Mouse (Mus musculus) myocyte (in vitro differentiated cells): ENCODE measurements at regions not wholly inside any gene's neighbourhood (a gene's known extent, or its start where the extent isn't known, plus 50 kb on each side); places are given as distances from the start of the nearest gene placed in this dataset.

Source experiments
- H3K27me3 ChIP-seq: one replicate; pipeline ENCODE4 v1.6.1; 2011; ENCODE audit not compliant: control insufficient read depth, insufficient read depth, insufficient read length
- H3K36me3 ChIP-seq: one replicate; pipeline ENCODE4 v1.6.1; 2011; ENCODE audit not compliant: control insufficient read depth, insufficient read depth
- H3K4me2 ChIP-seq: one replicate; pipeline ENCODE4 v1.6.1; 2011; ENCODE audit warnings: low read depth, control low read depth
- H3K4me3 ChIP-seq: one replicate; pipeline ENCODE4 v1.5.1; 2011; ENCODE audit warnings: mild to moderate bottlenecking, control low read depth, moderate library complexity
- H3K79me2 ChIP-seq: one replicate; pipeline ENCODE4 v1.6.1; 2011; ENCODE audit not compliant: control insufficient read depth, insufficient read depth
- H3ac ChIP-seq: one replicate; pipeline ENCODE4 v1.6.1; 2011; ENCODE audit not compliant: control insufficient read depth, insufficient read length
- CEBPB ChIP-seq: IDR thresholded peaks from 2 replicates; pipeline ENCODE4 v1.6.1; 2011; ENCODE audit warnings: mild to moderate bottlenecking, moderate library complexity; ENCODE audit not compliant: poor library complexity, insufficient read depth, severe bottlenecking
- E2F4 ChIP-seq: IDR thresholded peaks from one replicate; pipeline ENCODE4 v1.6.1; 2011; ENCODE audit warnings: mild to moderate bottlenecking, control low read depth, moderate library complexity; ENCODE audit not compliant: insufficient read depth
- MAX ChIP-seq: IDR thresholded peaks from one replicate; pipeline ENCODE4 v1.6.1; 2011; ENCODE audit warnings: low read depth, mild to moderate bottlenecking, control low read depth
- MYOD1 ChIP-seq, 3 experiments: IDR thresholded peaks; one replicate each; pipeline ENCODE4 v1.6.1; 2011; ENCODE audit warnings: control low read depth in 2 of 3, low read depth in 2 of 3, mild to moderate bottlenecking in 2 of 3, moderate library complexity in 1 of 3; ENCODE audit not compliant: insufficient read length in 2 of 3, control insufficient read depth in 1 of 3
- MYOG ChIP-seq, 3 experiments: IDR thresholded peaks; one replicate each; pipeline ENCODE4 v1.6.1; 2011; ENCODE audit warnings: control low read depth in 2 of 3, low read depth in 2 of 3, mild to moderate bottlenecking in 2 of 3; ENCODE audit not compliant: insufficient read length in 2 of 3, control insufficient read depth in 1 of 3, insufficient read depth in 1 of 3
- POLR2A ChIP-seq: IDR thresholded peaks from one replicate; pipeline ENCODE4 v1.6.1; 2011; ENCODE audit warnings: low read depth, mild to moderate bottlenecking, control low read depth, moderate library complexity; ENCODE audit not compliant: insufficient read length
- POLR2AphosphoS2 ChIP-seq: IDR thresholded peaks from one replicate; pipeline ENCODE4 v1.6.1; 2011; ENCODE audit warnings: low read depth, control low read depth; ENCODE audit not compliant: insufficient read length
- REST ChIP-seq: IDR thresholded peaks from one replicate; pipeline ENCODE4 v1.6.1; 2011; ENCODE audit warnings: mild to moderate bottlenecking, control low read depth, moderate library complexity; ENCODE audit not compliant: insufficient read depth, insufficient read length
- SRF ChIP-seq: IDR thresholded peaks from one replicate; pipeline ENCODE4 v1.6.1; 2011; ENCODE audit warnings: low read depth; ENCODE audit not compliant: control insufficient read depth, insufficient read length
- TCF12 ChIP-seq: IDR thresholded peaks from one replicate; pipeline ENCODE4 v1.6.1; 2011; ENCODE audit warnings: mild to moderate bottlenecking, control low read depth; ENCODE audit not compliant: poor library complexity, insufficient read depth, severe bottlenecking
- TCF3 ChIP-seq: IDR thresholded peaks from one replicate; pipeline ENCODE4 v1.6.1; 2011; ENCODE audit warnings: low read depth, control low read depth; ENCODE audit not compliant: insufficient read length
- USF1 ChIP-seq: IDR thresholded peaks from one replicate; pipeline ENCODE4 v1.6.1; 2011; ENCODE audit warnings: low read depth, mild to moderate bottlenecking, control low read depth, moderate library complexity

GRCm38 (mm10) chr2:75458898-75459297 lies 200.2 kb upstream of the Hnrnpa3 start:
- Histone ChIP-seq H3K4me3 (no peak overlapping the region), H3K79me2 (no peaks in the 10 kb centered on the region), H3K27me3 (peaks cover 29% of the 10 kb centered on the region), H3ac (no peak overlapping the region), H3K36me3 (no peaks in the 10 kb centered on the region), H3K4me2 (no peak overlapping the region)
- TF ChIP-seq MYOD1 (IDR thresholded peaks at IDR 0.05; ENCODE audit: control insufficient read depth in 1 of 3, insufficient read length in 2 of 3, low read depth in 2 of 3) (no peak), MAX (no peak), CEBPB (no peak), POLR2AphosphoS2 (no peak), MYOG (IDR thresholded peaks at IDR 0.05; ENCODE audit: control insufficient read depth in 1 of 3, insufficient read depth in 1 of 3, insufficient read length in 2 of 3, low read depth in 2 of 3) (no peak), TCF3 (no peak), TCF12 (no peak), USF1 (no peak), POLR2A (no peak), SRF (no peak), E2F4 (no peak), REST (no peak)

GRCm38 (mm10) chr2:75460419-75460818 lies 198.6 kb upstream of the Hnrnpa3 start:
- TF ChIP-seq TCF12 (no peak), MAX (no peak), REST (no peak), POLR2A (no peak), TCF3 (no peak), E2F4 (no peak)

DNA sequence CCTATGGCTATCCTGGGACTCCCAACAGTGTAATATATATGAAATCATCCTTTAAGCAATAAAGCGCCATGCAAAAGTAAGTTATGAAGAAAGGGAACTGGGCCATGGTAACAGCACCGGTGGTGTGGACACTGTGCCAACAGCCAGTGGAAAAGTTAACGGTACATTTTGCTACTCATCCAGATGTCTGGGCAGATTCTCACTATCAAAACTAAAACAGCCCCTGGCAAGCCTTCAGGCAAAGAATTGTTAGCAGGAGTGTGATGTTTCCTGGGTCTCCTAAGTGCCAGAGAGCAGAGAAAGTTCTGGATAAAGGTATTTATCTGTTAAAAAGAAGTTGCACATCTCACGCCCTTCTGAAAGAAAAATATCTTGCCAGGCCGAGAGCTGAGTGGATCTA lies 198.0 kb upstream of the Hnrnpa3 start:
- Histone ChIP-seq H3K36me3 (no peaks in the 10 kb centered on the region), H3ac (no peak overlapping the region), H3K4me2 (no peak overlapping the region), H3K79me2 (no peaks in the 10 kb centered on the region), H3K4me3 (no peak overlapping the region), H3K27me3 (peaks cover 29% of the 10 kb centered on the region)
- TF ChIP-seq SRF (no peak), MAX (no peak), TCF3 (no peak), MYOG (IDR thresholded peaks at IDR 0.05; ENCODE audit: control insufficient read depth in 1 of 3, insufficient read depth in 1 of 3, insufficient read length in 2 of 3, low read depth in 2 of 3) (no peak), MYOD1 (IDR thresholded peaks at IDR 0.05; ENCODE audit: control insufficient read depth in 1 of 3, insufficient read length in 2 of 3, low read depth in 2 of 3) (no peak), TCF12 (no peak), POLR2AphosphoS2 (no peak), E2F4 (no peak)

More at GRCm38 (mm10) chr2:75460419-75460818, 198.6 kb upstream of the Hnrnpa3 start:
- H3ac ChIP-seq: no peak overlapping the region
- H3K4me2 ChIP-seq: no peak overlapping the region
- no peak overlapping the region for H3K4me3 ChIP-seq
- H3K36me3 ChIP-seq: no peaks in the 10 kb centered on the region
- peaks cover 29% of the 10 kb centered on the region for H3K27me3 ChIP-seq
- no peaks in the 10 kb centered on the region for H3K79me2 ChIP-seq

DNA sequence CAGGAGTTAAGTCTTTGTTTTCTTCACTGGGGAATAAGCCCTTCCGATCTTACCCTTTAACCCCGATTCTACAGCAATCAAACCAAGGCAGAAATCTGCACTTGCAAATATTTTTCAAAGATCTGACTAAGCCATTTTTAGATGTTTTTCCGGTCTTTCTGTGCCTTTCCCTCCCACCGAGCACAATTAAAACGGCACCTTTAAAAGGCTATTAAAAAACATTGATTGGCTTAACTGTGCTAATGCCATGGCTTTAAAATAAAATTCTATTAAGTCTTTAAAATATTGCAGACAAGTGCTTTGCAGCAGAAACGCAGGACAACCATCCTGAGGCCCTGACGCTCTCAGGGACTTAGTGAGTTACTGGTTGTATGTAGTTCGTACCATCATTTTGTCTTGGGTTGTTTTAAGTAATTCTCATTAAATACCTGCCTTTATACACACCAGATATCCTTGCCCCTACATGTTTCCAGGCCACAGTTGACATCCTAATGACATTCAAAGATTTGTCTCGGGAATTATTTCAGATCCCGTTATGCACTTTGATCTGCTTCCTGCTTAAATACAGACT lies 197.6 kb upstream of the Hnrnpa3 start:
- Histone ChIP-seq H3K36me3 (no peaks in the 10 kb centered on the region), H3K27me3 (peaks cover 29% of the 10 kb centered on the region), H3K4me3 (no peak overlapping the region), H3K79me2 (no peaks in the 10 kb centered on the region), H3K4me2 (no peak overlapping the region), H3ac (no peak overlapping the region)
- TF ChIP-seq REST: no peak
- TF ChIP-seq TCF12: no peak
- TF ChIP-seq TCF3: no peak
- TF ChIP-seq POLR2AphosphoS2: no peak
- TF ChIP-seq CEBPB: no peak
- TF ChIP-seq E2F4: no peak
- no peak for TF ChIP-seq MAX

DNA sequence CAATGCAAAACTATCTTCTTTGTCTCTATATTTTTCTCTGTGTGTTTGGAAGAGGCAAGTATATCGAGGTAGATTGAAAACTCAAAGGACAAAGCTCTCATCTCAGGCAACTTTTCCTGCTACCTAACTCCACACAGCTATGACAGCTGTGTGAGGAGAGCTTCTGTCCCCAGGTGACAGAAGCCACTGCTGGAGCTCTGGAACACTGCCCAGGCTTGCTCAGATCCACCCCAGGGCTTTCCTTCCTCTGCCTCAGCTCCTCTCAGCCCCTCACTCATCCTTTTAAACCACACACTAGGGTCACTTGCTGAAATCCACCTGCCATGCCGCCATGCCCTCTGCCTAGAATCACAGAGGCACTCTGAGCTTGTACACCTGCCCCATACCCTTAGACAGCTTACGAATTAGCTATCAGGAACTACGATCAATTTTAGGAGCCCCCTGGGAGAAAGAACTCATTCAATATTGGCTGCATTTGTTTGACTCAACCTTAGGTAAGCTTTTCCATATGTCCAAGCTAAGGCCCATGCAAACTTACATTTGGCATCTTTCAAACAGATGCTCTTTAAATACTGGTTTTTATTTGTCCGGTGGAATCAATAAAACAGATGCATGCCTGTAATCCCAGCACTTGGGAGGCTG lies 196.9 kb upstream of the Hnrnpa3 start:
- no peak overlapping the region for H3K4me2 ChIP-seq
- no peaks in the 10 kb centered on the region for H3K79me2 ChIP-seq
- no peak overlapping the region for H3K4me3 ChIP-seq
- H3ac ChIP-seq: no peak overlapping the region
- no peak for TF ChIP-seq REST
- no peak for TF ChIP-seq TCF12
- no peak for TF ChIP-seq SRF
- TF ChIP-seq E2F4: no peak
- no peak for TF ChIP-seq TCF3
- no peak for TF ChIP-seq USF1
- H3K27me3 ChIP-seq: peaks cover 29% of the 10 kb centered on the region
- H3K36me3 ChIP-seq: no peaks in the 10 kb centered on the region
